Mouse (Mus musculus): ENCODE measurements at regions not wholly inside any gene's neighbourhood (a gene's known extent, or its start where the extent isn't known, plus 50 kb on each side); places are given as distances from the start of the nearest gene placed in this dataset.

DNA sequence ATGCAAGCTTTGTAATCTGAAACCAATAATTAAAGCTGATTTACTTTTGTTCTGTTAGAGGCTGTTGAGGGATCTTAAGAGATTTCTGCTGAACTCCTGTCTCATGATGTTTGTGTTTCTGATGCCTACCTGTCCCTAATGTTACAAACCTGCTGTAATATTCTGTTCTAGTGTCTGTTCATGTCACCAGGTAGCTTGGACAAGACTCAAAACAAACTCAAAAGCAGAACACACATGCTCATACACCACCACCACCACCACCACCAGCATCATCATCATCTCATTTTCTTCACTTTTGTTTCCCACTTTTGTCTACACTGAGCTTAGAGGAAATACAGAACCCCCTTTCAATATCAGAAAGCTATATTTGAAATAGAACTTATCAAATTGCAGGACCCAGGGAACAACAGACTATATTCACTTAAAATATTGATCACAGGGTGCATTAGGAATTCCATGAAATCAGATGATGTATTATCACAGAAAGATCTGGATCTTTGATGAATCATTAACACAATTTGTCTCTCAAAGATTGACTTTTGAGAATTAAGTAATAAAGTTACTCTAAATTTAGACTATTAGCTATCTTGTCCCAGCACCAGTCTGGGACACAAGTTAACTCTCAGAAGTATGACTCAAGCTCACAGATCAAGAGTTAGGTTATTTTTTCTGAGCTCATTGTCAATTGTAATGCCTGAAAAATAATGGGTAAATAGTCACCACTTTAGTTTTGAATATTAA is 521.0 kb downstream of the 1190002N15Rik start:
- no peak overlapping the region for H3K9ac ChIP-seq (ENCODE audit: low read length)
- no peaks in the 10 kb centered on the region for H3K9me3 ChIP-seq (replicated peaks; ENCODE audit: control insufficient read depth, low read length)
- H3K27ac ChIP-seq (ENCODE audit: low read length) = no peak overlapping the region
- H3K4me3 ChIP-seq (ENCODE audit: low read length) = no peak overlapping the region
- no peak overlapping the region for H3K4me2 ChIP-seq (ENCODE audit: low read depth, low read length)
- ATAC-seq (replicated peaks; ENCODE audit: extremely low read depth, insufficient read depth, low FRiP score) = no peak
- no peaks in the 10 kb centered on the region for H3K36me3 ChIP-seq (ENCODE audit: control insufficient read depth, insufficient read depth)
- no peaks in the 10 kb centered on the region for H3K27me3 ChIP-seq (ENCODE audit: control insufficient read depth, insufficient read depth, low read length)
- no peaks in the 10 kb centered on the region for H3K4me1 ChIP-seq (ENCODE audit: control insufficient read depth, insufficient read depth, low read length)

DNA sequence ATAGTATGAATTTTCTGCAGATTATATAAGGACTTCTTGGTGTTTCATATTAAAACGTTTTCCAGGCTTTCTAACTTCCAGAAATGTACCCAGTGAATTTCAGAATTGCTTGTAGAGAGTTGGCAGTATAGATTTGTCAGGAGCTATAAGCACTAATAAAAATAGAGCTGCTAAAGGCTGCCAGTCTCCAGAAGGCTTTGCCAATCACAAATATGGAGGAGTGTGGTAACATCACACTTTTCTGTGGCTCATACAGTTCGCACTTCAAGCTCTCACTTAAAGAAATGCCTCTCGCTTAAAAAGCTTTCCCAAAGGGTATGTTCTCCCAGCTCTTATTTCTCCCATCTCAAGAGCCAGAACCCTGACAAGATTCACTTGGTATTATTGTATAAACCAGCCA is 545.7 kb downstream of the 1190002N15Rik start:
- Histone ChIP-seq H3K27ac (ENCODE audit: low read length) (no peak overlapping the region), H3K9ac (ENCODE audit: low read length) (no peak overlapping the region), H3K4me3 (ENCODE audit: low read length) (no peak overlapping the region), H3K36me3 (ENCODE audit: control insufficient read depth, insufficient read depth) (no peaks in the 10 kb centered on the region), H3K4me1 (ENCODE audit: control insufficient read depth, insufficient read depth, low read length) (no peaks in the 10 kb centered on the region), H3K4me2 (ENCODE audit: low read depth, low read length) (no peak overlapping the region), H3K9me3 (replicated peaks; ENCODE audit: control insufficient read depth, low read length) (no peaks in the 10 kb centered on the region), H3K27me3 (ENCODE audit: control insufficient read depth, insufficient read depth, low read length) (no peaks in the 10 kb centered on the region)
- no peak for ATAC-seq (replicated peaks; ENCODE audit: extremely low read depth, insufficient read depth, low FRiP score)
- WGBS = 69% methylated on average over 3 of the region's 3 CpGs

DNA sequence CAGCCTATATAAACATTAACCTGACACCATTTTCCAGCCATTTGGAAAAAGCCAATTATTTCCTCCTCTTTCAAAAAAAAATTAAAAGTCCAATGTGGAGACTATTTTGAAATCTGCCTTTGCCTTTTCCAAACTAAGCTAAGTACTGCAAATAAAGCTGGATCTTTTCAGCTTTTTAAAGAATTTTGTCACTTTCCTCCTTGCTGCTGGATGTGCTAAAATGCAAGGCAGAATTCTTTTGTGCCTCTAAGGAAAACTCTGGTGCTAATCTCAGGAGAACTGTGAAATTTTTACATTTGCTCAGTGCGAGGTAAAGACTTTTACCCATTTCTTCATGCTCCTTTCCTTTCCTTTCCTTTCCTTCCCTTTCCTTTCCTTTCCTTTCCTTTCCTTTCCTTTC is 546.7 kb downstream of the 1190002N15Rik start:
- WGBS = 39% methylated on average over 1 of the region's 1 CpGs
- no peaks in the 10 kb centered on the region for H3K36me3 ChIP-seq (ENCODE audit: control insufficient read depth, insufficient read depth)
- no peaks in the 10 kb centered on the region for H3K27me3 ChIP-seq (ENCODE audit: control insufficient read depth, insufficient read depth, low read length)
- H3K4me3 ChIP-seq (ENCODE audit: low read length) = no peak overlapping the region
- no peak overlapping the region for H3K9ac ChIP-seq (ENCODE audit: low read length)
- no peak for ATAC-seq (replicated peaks; ENCODE audit: extremely low read depth, insufficient read depth, low FRiP score)
- H3K4me2 ChIP-seq (ENCODE audit: low read depth, low read length) = no peak overlapping the region
- H3K27ac ChIP-seq (ENCODE audit: low read length) = no peak overlapping the region
- H3K9me3 ChIP-seq (replicated peaks; ENCODE audit: control insufficient read depth, low read length) = no peaks in the 10 kb centered on the region
- H3K4me1 ChIP-seq (ENCODE audit: control insufficient read depth, insufficient read depth, low read length) = no peaks in the 10 kb centered on the region

DNA sequence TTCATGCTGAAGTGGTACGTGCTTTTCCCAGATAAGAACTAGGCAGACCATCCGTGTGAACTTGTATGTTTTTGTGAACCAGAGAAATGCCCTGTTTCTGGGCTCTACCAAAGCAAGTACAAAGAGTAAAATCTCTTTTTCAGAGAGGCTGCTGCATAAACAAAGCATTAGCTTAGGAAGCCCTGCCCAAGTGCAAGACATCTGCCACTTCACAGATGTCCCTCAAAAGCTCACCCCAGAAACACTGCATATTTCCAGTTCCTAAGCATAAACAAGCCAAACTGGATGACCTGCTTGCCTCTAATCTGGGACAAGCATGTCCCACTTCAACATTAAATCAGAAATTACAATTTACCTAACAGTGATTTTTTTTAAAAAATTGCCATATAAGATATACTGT is 556.7 kb downstream of the 1190002N15Rik start:
- Histone ChIP-seq H3K27me3 (ENCODE audit: control insufficient read depth, insufficient read depth, low read length) (no peaks in the 10 kb centered on the region), H3K4me3 (ENCODE audit: low read length) (no peak overlapping the region), H3K4me1 (ENCODE audit: control insufficient read depth, insufficient read depth, low read length) (no peaks in the 10 kb centered on the region), H3K4me2 (ENCODE audit: low read depth, low read length) (no peak overlapping the region), H3K9ac (ENCODE audit: low read length) (no peak overlapping the region), H3K9me3 (replicated peaks; ENCODE audit: control insufficient read depth, low read length) (no peaks in the 10 kb centered on the region), H3K36me3 (ENCODE audit: control insufficient read depth, insufficient read depth) (no peaks in the 10 kb centered on the region), H3K27ac (ENCODE audit: low read length) (no peak overlapping the region)
- no peak for ATAC-seq (replicated peaks; ENCODE audit: extremely low read depth, insufficient read depth, low FRiP score)
- WGBS = 37% methylated on average over 2 of the region's 2 CpGs

DNA sequence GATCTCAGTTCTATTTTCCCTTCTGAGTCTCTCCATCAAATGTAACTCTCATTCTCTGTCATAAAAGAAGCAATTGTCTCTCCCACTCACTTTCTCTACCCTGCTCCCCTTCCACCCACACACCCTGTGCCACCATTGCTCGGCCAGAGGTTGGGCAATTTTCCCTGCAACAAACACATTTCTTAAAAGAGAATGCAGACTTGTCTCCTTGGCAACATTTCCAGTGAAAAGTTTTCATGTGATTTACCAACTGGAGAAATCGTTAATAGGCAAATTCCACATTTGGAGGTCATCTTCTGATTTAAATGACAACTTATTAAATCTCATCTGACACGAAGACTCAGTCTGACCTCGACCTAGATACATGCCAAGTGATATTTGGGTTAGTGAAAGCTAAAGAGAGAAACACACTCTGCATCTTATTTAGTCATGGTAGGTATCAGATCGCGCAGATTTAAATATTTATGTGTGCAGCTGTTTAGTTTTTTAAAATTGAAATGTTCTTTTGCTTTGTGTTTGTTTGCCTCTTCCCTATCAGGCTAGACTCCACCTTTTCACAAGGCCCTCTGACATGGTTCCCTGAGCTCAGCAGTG is 568.1 kb downstream of the 1190002N15Rik start:
- H3K9ac ChIP-seq (ENCODE audit: low read length) = no peak overlapping the region
- no peaks in the 10 kb centered on the region for H3K9me3 ChIP-seq (replicated peaks; ENCODE audit: control insufficient read depth, low read length)
- no peaks in the 10 kb centered on the region for H3K4me1 ChIP-seq (ENCODE audit: control insufficient read depth, insufficient read depth, low read length)
- H3K27ac ChIP-seq (ENCODE audit: low read length) = no peak overlapping the region
- H3K36me3 ChIP-seq (ENCODE audit: control insufficient read depth, insufficient read depth) = no peaks in the 10 kb centered on the region
- H3K27me3 ChIP-seq (ENCODE audit: control insufficient read depth, insufficient read depth, low read length) = no peaks in the 10 kb centered on the region
- no peak overlapping the region for H3K4me2 ChIP-seq (ENCODE audit: low read depth, low read length)
- whole genome bisulfite sequencing = 81% methylated on average over 6 of the region's 6 CpGs
- no peak for ATAC-seq (replicated peaks; ENCODE audit: extremely low read depth, insufficient read depth, low FRiP score)
- H3K4me3 ChIP-seq (ENCODE audit: low read length) = no peak overlapping the region

DNA sequence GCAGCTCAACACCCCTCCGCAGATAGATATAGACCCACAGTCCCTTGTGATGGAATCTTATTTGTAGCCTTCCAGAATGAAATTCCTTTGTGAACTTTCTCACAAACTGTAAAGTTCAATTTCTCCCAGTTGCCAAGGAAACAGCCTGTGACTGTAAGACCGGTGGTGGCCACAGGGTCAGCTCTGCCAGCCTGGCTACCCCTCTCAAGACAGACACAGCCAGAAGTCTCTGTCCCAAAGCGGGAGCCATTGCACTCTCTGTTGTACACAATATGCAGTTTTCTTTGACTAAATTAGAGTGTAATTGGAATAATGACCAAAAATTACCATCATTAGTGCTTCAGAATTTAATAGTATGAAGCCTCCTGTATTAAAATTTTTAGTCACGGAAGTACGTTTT is 568.8 kb downstream of the 1190002N15Rik start:
- Histone ChIP-seq H3K4me2 (ENCODE audit: low read depth, low read length) (no peak overlapping the region), H3K4me1 (ENCODE audit: control insufficient read depth, insufficient read depth, low read length) (no peaks in the 10 kb centered on the region), H3K27ac (ENCODE audit: low read length) (no peak overlapping the region), H3K4me3 (ENCODE audit: low read length) (no peak overlapping the region), H3K9ac (ENCODE audit: low read length) (no peak overlapping the region), H3K9me3 (replicated peaks; ENCODE audit: control insufficient read depth, low read length) (no peaks in the 10 kb centered on the region), H3K27me3 (ENCODE audit: control insufficient read depth, insufficient read depth, low read length) (no peaks in the 10 kb centered on the region), H3K36me3 (ENCODE audit: control insufficient read depth, insufficient read depth) (no peaks in the 10 kb centered on the region)
- WGBS = 86% methylated on average over 5 of the region's 5 CpGs
- no peak for ATAC-seq (replicated peaks; ENCODE audit: extremely low read depth, insufficient read depth, low FRiP score)

DNA sequence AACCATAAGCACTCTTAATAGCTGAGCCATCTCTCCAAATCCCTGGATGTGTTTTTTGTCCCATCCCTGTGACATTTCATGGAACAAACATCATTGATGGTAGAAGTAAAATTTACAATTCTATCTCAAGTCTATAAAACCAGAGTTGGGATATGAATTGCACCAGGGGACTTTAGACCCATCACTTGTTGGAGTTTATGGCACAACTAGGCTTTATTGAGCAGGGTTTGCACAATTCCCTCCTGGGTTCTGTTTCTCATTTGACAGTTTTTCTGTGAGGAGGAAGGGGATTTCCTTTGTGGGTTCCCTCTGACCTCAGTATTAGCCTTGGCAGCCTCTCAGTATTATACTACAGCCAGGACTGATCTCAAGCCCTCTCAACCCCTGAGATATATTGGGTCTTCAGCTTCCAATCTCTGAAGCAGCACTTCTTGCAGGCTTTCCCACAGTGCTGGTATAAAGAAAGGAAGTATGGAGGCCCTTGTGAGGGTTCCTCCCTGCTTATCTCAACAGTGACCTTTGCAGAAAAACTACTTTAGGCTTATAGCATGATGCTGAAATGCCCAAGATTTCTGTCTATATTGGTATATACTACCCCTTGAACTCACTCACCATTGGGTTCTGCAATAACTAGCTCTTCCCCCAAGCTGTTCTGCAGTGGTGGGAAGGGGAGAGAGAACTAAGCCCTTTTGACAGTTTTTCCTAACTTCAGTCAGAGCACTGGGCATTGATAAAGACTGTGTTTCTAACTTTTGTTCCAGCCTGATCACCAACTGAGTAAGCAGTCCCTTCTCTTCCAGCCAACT is 582.4 kb downstream of the 1190002N15Rik start:
- ATAC-seq (replicated peaks; ENCODE audit: extremely low read depth, insufficient read depth, low FRiP score) = 0 out of 2 replicates have a peak, but pooled peaks have one; percentile 32
- H3K4me3 ChIP-seq (ENCODE audit: low read length) = no peak overlapping the region
- no peak overlapping the region for H3K27ac ChIP-seq (ENCODE audit: low read length)
- no peaks in the 10 kb centered on the region for H3K4me1 ChIP-seq (ENCODE audit: control insufficient read depth, insufficient read depth, low read length)
- H3K9me3 ChIP-seq (replicated peaks; ENCODE audit: control insufficient read depth, low read length) = no peaks in the 10 kb centered on the region
- no peak overlapping the region for H3K9ac ChIP-seq (ENCODE audit: low read length)
- H3K36me3 ChIP-seq (ENCODE audit: control insufficient read depth, insufficient read depth) = no peaks in the 10 kb centered on the region
- no peak overlapping the region for H3K4me2 ChIP-seq (ENCODE audit: low read depth, low read length)
- no peaks in the 10 kb centered on the region for H3K27me3 ChIP-seq (ENCODE audit: control insufficient read depth, insufficient read depth, low read length)

DNA sequence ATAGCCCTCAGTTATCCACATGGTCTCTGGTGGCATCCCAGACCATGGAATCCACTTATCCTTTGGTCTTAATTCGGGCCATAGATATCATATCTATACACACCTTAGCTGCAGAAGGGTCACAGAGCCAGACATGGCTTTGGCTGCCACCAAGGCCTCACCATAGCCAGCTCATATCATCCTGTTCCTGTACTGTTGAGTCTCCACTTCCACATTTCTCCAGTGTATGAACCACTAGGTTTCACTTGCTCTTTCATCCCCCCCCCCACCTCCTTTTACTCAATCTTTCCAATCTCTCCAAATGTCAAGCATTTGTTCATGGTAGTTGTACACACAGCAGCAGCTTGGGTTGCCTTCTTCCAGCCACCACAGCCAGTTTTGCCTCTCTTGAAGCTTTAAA is 589.2 kb downstream of the 1190002N15Rik start:
- no peak overlapping the region for H3K27ac ChIP-seq (ENCODE audit: low read length)
- H3K9ac ChIP-seq (ENCODE audit: low read length) = no peak overlapping the region
- no peaks in the 10 kb centered on the region for H3K9me3 ChIP-seq (replicated peaks; ENCODE audit: control insufficient read depth, low read length)
- no peaks in the 10 kb centered on the region for H3K36me3 ChIP-seq (ENCODE audit: control insufficient read depth, insufficient read depth)
- 43% methylated on average over 1 of the region's 1 CpGs for WGBS
- no peak overlapping the region for H3K4me3 ChIP-seq (ENCODE audit: low read length)
- no peak for ATAC-seq (replicated peaks; ENCODE audit: extremely low read depth, insufficient read depth, low FRiP score)
- H3K27me3 ChIP-seq (ENCODE audit: control insufficient read depth, insufficient read depth, low read length) = no peaks in the 10 kb centered on the region
- H3K4me1 ChIP-seq (ENCODE audit: control insufficient read depth, insufficient read depth, low read length) = no peaks in the 10 kb centered on the region
- no peak overlapping the region for H3K4me2 ChIP-seq (ENCODE audit: low read depth, low read length)

DNA sequence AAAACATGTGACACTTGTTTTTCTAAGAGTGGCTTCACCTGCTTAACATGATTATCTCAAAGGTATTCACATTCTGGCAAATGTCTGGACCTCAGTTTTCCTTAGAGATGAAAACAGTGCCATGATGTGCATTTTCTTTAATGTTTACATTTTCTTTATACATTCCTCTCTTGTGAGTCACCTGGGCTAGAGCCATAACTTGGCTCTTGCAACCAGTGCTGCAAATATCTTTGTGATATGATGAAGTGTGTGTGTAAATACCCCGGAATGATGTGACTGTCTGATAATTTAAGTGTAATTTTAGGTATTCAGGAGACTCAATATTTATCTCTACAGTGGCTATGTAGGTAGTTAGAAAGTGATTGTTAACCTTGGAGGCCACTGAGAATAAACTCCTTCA is 590.8 kb downstream of the 1190002N15Rik start:
- no peaks in the 10 kb centered on the region for H3K36me3 ChIP-seq (ENCODE audit: control insufficient read depth, insufficient read depth)
- no peak overlapping the region for H3K4me3 ChIP-seq (ENCODE audit: low read length)
- no peaks in the 10 kb centered on the region for H3K9me3 ChIP-seq (replicated peaks; ENCODE audit: control insufficient read depth, low read length)
- H3K4me1 ChIP-seq (ENCODE audit: control insufficient read depth, insufficient read depth, low read length) = no peaks in the 10 kb centered on the region
- ATAC-seq (replicated peaks; ENCODE audit: extremely low read depth, insufficient read depth, low FRiP score) = no peak
- H3K9ac ChIP-seq (ENCODE audit: low read length) = no peak overlapping the region
- no peak overlapping the region for H3K27ac ChIP-seq (ENCODE audit: low read length)
- no peaks in the 10 kb centered on the region for H3K27me3 ChIP-seq (ENCODE audit: control insufficient read depth, insufficient read depth, low read length)
- no peak overlapping the region for H3K4me2 ChIP-seq (ENCODE audit: low read depth, low read length)
- 43% methylated on average over 1 of the region's 1 CpGs for WGBS

Measured in heart, embryonic 16.5 days (tissue).